In genomic region chr16:21569952-21570351, GRCm38 (mm10) we compare ENCODE assay signal across 16 mouse cellular contexts.
"Had no signal": no experiment of that assay in that cellular context is flagged by ENCODE, and none has a peak within 500 bp of the region (broad histone marks: within the 10 kb centered on the region; RNA-seq: fewer than 3 reads in every experiment).

No protein-coding gene starts in this region.

- H3K4me3 ChIP-seq: neural tube, embryonic 13.5 days; neural tube, embryonic 15.5 days; stomach, embryonic 15.5 days had no signal

- H3K27me3 ChIP-seq: neural tube, embryonic 13.5 days; neural tube, embryonic 15.5 days; stomach, embryonic 15.5 days had no signal

- H3K9me3 ChIP-seq: neural tube, embryonic 13.5 days; neural tube, embryonic 15.5 days; stomach, embryonic 15.5 days had no signal

- H3K4me1 ChIP-seq: neural tube, embryonic 13.5 days; stomach, embryonic 15.5 days had no signal

- H3K4me2 ChIP-seq: neural tube, embryonic 13.5 days; neural tube, embryonic 15.5 days; stomach, embryonic 15.5 days had no signal

- H3K36me3 ChIP-seq: stomach, embryonic 15.5 days had no signal

- H3K9ac ChIP-seq: neural tube, embryonic 13.5 days; neural tube, embryonic 15.5 days; stomach, embryonic 15.5 days had no signal

- H3K27ac ChIP-seq: neural tube, embryonic 13.5 days; neural tube, embryonic 15.5 days; stomach, embryonic 15.5 days; stomach, postnatal 0 days had no signal

- DNase-seq: retina, postnatal 1 day; right cerebral cortex, adult 18-20 months; right cerebral cortex, postnatal 14 days; right cerebral cortex, postnatal 25 days; right cerebral cortex, postnatal 4 days; spleen, adult 18-20 months; thymus, adult 18-20 months; thymus, adult 2 months; thymus, postnatal 14 days; thymus, postnatal 25 days; thymus, postnatal 36 days; thymus, postnatal 4 days had no signal
